Mouse (Mus musculus) c-Kit-positive CD71-positive TER-119-positive erythroid progenitor cells, embryonic 14.5 days (primary cell): ENCODE results near the gene Frmd4b.

Source experiments
- DNase-seq: peaks from one replicate; pipeline ENCODE4 v3.0.0-alpha.2; 2013; ENCODE audit warnings: low spot score

Frmd4b gene

DNA sequence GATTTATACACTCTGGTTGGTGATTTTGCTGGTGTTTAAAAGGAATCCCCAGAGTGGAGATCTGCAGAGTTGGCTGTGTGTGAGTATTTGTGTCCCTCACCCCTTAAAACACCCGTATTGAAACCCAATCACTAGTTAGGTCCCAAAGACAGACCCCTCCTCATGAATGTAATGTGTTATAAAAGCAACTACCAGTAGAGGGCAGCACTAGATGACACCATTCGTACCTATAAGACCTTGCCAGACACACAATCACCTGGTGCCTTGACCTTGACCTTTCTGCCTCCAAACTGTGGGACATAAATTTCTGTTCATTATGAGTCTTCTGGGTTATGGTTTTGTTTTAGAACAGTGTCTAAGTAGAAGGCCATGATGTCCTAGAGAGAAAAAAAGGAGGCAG lies 96.8 kb downstream of the Frmd4b start:
- peak; percentile 10 for DNase-seq

DNA sequence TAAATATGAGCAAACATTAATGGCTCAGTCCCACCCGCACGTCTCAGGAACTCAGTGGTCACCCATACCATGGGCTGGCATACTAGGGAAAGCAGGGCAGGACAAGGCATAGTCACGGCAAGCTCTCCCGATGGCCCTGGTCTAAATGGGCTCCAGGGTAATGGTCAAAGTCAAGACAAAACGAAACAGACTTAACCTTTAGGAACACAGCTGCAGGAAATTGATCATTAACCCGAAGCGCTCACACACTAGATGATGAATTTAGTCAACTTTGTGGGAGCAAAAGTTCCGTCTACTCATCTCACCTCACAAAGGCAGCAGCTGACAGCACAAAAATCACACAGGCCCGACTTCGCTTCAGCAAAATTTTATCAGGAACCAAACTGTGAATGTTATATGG lies 97.8 kb downstream of the Frmd4b start:
- no peak for DNase-seq

DNA sequence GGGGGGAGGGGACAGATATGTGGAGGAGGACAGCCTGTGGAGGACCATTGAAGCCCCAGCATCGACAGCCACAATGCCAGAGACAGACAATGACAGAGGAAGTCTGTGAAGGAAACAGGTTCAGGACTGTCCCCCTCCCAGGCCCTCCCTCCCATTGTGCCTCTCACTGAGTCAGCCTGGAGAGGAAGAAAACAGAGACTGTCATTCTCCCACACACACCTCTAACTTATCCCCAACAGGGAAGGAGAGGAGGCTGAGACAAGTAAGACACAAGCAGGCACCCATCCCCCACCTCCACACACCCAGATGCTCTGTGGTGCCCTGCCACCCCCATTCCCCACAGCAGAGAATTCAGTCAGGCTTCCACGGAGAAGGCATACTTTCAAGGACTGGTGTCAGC lies 98.9 kb downstream of the Frmd4b start:
- DNase-seq, result no peak

DNA sequence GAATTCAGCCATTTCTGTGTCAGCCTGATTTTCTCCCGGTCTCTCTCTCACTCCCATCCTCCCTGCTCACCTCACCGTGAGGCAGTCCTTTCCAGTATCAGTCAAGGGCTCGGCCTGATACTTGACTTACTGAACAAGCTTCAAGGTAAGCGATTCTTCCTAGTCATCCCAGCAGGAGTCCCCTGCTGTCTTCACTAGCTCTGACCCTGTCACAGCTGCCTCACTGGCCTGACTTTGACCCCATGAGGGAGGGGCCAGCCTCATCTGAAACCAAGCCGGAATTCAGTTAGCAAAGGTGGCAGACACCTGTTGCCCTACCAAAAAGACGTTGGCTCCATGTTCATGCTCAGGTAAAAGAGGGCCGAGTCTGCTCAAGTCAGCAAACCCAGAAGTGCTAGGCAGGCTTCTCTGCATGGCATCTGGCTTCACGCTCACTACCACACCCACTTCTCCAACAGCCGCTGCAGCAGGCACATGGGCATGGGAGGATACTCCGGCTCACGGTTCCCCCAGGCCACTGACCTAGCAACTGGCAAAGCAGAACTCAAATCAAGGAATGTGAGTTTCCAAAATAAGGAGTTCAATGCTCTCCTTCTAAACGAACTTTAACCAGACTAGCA lies 99.6 kb downstream of the Frmd4b start:
- DNase-seq, result no peak

DNA sequence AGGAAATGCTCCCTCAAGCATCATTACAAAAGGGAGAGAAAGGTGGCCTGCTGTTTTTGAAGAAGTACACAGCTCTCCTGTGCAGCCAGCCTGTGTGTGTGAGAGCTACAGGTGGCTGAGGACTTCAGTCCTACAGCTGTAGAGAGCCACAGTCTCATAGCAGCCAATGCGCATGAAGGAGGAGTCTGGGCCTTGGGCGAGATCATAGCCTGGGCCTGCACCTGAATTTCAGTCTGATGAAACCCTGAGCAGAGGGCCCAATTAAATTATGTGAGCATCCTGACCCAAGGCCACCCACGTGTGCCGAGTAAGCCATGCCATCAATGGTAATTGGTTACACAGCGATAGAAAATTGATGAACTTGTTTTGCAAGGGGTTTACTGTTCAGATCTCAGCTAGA lies 100.4 kb downstream of the Frmd4b start:
- no peak for DNase-seq

DNA sequence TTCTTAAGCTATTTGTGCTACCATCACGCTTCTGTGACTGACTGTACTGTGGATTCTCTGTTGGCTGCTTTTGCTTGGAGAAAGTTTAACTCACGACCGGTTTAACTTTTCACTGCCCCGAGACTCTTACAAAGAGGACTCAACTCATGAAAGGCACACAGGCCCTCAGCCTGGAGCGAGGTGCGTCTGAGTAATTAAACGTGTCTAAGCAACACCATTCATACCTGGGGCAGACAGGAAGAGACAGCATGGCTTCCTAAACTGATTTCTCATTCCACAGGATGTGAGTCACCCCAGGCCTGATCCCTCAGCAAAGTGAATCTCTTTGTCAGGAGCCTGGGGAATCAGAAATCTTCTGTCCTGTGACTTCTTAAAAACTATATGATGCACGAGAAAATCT lies 106.6 kb downstream of the Frmd4b start:
- no peak for DNase-seq

DNA sequence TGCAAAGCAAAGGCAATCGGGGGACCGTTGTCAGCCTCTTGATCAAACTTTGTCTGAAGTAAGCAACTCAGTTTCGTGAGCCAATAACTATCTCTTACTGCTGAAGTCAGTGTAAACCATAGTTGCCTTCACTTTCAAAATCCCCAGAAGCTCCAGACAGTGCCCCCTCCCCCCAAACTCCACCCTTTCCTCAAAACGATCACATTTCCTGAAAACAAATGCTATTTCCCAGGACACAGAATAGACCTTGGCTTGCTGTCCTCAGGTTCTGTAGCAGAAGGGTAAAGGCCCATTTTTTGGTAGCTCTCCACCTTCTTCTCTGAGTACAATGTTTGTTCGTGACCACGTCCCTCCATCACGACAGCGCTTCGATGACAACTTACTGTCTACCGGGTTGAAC lies 107.9 kb downstream of the Frmd4b start:
- no peak for DNase-seq

DNA sequence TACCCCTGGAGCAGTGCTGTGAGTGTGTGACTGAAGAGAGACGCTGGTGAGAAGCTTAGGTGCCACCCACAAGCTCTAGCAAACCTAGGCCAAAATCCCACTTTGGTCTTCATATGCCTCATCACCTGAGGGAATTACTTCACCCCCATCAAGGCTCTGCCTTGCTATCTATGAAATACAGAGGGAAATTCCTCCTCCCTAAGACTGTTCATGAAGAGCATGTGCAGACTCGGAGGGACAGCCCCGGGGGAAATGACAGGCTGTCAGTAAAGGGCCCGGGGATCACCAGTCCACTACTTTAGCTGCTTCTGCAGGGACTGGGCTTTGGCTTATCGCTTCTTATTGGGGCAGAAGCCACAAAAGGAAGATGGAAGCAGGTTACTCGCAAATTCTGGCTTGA lies 108.9 kb downstream of the Frmd4b start:
- DNase-seq, result no peak

DNA sequence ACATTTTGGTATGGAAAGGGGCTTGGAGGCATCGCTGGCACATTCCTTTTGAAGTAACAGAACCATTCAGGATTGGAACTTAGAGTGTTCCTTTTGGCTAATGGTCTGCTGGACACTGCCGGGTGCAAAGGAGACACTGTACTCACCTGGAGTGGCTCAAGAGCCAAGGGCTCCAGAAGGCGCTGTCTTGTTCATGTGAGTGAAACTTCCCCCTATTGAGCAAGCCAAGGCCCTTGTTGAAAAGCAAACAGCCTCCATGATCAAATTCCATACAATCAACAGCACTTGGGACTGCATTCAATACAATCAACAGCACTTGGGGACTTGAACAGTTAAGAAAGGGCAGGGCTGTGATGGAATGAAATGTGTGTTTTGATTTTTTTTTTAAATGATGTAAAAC lies 109.4 kb downstream of the Frmd4b start:
- no peak for DNase-seq

DNA sequence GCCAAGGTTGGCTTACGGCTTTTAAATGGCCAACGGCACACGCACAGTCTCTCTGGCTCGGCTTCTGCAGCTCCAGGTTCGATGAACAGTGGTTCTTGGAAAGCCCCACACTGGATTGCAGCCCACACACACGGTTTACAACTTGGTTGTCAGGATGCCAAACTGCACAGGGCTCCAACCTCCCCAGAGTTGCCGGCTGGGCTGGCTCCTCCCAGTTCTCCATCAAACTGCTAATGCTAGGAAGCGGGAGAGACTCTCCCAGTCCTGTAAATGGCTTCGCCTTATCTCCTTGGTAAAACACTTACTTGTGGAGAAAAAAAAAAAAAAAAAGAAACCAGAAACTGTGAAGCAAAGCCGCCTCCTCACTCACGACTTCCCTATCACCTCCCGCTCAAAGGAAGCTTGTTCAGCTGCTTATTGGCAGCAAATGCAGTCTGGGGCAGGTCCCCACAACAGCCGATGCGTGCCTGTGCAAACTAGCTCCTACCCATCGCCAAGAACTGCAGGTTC lies 111.1 kb downstream of the Frmd4b start:
- DNase-seq, result no peak

DNA sequence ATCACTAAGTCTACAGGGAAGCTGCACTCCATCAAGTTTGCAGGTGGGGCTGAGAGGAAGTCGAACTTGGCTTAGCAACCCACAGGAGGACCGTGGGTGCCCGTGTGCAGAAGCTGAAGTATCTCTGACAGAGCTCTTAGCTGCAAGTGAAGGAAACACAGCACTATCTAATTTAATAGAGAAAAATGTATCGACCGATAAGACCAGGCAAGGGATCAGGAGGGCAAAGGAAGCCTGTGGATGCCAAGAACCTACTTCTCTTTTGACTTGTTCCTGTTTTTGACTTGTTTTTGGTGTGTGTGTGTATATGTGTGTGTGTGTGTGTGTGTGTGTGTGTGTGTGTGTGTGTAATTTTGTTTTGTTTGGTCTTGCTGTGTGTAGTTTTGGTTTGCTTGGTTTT lies 112.7 kb downstream of the Frmd4b start:
- no peak for DNase-seq

DNA sequence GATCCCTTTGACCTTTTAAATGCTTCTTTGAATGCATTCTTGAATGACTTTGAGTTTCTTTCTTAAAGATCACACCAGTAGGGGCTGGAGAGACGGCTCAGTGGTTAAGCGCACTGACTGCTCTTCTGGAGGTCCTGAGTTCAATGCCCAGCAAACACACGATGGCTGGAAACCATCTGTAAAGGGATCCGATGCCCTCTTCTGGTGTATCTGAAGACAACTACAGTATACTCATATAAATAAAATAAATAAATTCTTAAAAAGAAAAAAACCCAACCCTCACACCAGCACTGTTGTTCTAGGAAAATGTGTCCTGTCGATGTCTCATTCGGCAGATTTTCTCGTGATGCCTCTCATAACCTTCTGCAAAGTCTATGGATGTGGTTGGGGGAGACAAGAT lies 116.3 kb downstream of the Frmd4b start:
- no peak for DNase-seq

DNA sequence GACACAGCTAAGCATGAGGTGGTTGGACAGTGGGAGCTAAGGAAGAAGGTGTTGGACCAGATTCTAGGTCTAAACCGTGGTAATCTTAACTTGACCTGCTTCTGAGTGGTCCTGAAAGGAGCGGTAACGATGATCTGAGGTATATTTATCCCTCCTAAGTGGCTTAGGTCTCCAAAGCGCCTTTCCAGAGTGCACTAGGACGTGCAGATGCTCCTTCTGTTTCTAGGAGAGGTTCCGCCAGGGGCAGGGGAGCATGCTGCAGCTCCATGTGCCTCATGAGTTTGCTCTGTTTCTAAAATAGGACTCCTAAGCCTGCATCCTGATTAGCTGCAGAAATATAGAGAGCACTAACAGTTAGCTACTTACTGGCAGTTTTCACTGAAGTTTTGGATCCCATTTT lies 117.1 kb downstream of the Frmd4b start:
- no peak for DNase-seq

DNA sequence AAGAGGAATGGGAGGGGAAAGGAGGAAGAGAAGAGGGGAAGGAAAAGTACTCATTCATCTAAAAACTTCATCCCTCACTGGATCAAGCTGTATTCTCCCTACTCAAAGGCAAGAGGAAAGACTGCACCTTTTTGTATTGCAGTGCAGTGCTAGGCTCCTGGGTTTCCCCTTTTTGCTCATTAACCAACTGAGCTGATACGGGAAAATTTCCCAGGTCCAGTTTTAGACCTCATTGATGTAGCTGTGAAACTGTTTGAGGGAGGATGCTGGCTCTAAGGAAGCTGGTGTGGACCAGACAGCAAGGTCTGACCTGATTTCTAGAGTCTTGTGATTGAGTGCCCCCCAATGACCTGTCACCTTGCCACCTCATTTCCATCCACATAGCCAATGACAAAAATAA lies 121.3 kb downstream of the Frmd4b start:
- DNase-seq, result no peak

DNA sequence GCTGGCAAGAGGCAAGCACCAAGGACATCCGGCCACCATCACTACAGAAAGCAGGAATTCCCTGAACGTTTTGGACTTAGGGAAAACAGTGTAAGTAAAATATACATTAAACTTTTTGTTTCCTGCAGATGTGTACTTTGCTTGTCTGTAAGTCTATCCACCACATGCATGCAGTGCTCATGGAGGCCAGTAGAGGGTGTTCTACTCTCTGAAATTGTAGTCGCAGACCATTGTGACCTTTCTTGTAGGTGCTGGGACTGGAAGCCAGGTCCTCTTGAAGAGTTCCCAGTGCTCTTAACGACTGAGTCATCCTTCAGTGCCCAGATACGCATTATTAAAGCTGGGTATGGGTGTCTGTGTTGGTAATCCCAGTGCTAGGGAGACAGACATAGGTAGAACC lies 126.3 kb downstream of the Frmd4b start:
- DNase-seq, result no peak

DNA sequence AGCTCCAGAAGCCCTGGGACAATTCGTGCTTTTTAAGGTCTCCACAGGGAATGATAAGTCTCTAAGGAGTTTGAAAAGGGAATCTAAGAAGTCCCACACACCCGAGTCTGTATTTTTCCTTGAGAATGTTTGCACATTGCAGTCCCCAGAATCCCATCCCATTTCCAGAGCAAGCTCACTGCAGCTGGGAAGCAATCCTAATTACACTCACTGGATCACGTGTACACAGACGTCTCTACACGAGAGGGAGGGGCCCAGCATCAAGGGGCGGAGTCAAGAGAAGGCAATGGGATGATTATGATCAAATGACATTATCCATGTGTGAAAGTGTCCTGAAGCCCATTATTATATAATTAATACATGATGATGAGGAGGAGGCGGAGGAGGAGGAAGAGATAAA lies 128.5 kb downstream of the Frmd4b start:
- DNase-seq, result no peak

DNA sequence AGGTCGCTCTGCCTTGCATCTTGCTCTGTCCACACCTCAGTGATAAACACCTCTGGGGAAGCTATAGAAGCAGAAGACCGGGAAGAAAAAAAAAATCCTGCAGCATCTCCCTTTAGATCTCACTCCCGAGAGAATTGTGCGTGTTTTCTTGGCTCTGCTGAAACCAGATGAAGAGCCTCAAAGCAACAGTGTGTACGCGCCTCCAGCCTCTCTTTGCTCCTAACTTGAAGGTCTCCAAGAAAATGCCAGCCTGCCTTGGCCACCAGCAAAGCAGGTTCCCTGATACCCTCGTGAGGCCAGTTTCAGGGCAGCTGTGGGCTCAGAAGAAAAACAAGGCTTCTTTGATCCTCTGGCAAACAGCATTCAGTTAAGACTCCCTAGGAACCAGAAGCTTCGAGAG lies 129.1 kb downstream of the Frmd4b start:
- no peak for DNase-seq

DNA sequence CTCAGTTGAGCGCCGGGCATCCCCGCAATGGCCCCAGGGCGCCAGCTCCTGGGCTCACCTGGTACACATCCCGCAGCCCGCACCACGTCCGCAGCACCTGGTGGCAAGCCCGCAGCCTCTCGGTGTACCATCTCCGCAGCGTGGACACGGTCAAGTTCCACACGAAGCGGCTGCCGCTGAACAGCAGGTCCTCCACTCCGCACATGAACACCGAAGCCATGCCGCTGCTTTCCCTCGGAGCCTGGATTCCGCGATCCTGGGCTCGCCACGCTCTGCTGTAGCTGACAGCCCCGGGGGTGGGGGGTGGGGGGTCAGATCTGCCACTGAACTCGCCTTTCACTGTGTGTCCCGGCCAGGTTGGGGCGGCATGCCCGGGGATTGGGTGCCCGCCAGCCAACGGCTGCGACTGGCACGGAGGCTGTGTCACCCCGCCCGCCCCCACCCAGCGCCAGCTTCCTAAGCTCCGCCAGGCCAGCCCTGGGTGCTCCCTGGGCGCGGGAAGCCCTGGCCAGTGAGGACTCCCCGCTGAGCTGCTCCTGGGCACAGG lies 129.7 kb downstream of the Frmd4b start:
- no peak for DNase-seq

DNA sequence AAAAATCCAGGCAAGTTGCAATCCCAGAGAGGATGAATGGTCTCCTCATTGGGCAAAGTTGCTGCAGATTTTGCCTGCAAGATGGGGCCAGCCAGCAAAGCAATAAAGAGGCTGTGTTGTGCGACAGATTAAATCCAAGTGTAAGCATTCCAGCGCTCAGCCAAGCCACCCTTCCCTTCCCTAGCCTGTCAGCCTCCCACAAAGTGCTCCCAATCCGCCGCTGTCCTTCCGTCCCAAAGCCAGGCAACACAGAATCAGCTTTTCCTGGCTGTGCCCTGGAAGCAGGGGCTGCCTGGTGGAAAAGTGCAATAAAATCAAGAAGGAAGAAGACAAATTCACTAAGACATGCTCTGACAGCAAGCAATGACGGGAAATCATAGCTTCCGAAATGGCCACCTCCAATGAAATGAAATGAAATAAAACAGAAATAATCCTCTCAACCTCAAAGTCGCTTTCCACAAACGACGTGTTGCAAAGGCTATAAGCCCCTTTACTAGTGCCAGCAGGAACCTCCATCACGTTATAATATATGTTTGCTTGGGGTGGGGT lies 130.5 kb downstream of the Frmd4b start:
- DNase-seq, result no peak

DNA sequence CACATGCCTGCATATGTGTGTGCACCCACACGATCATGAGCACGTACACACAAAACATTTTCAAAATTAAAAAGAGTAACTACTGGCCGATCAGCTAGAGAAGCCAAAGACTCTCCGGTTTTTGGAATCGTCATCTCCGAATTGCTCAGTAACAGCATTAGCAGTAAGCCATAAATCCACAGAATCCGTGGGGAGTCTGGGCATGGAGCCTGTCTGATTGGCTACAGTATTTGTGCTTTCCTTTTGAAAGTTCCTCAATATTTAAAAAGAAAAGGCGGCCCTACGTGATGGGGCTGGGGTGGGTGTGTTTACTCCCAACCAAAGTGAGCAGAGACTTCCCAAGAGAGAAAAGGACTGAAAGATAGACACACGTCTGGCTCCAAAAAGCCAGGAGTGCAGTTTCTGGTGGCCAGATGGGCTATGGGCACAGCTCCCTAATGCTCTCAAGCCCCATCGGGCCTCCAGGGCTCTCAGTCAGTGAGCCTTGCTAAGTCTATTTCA lies 131.4 kb downstream of the Frmd4b start:
- DNase-seq, result no peak

DNA sequence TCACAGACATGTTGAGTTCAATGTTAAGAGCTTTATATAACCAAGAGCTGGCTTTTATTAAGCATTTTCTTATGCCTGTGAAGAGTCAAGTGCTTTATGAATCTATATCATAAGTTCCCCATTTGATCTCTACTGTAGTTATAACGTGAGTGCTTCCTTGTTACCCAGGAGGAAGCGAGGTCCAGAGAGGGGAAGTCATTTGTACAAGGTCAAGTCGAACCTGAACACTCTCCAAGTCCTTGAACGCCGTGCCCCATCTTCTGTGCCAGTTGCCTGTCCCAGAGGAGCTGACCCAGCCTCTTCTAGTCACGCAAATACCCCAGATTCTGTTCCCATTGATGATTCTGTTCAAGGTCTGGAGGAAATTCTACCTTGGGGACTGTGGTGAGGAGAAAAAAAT lies 135.4 kb downstream of the Frmd4b start:
- no peak for DNase-seq

DNA sequence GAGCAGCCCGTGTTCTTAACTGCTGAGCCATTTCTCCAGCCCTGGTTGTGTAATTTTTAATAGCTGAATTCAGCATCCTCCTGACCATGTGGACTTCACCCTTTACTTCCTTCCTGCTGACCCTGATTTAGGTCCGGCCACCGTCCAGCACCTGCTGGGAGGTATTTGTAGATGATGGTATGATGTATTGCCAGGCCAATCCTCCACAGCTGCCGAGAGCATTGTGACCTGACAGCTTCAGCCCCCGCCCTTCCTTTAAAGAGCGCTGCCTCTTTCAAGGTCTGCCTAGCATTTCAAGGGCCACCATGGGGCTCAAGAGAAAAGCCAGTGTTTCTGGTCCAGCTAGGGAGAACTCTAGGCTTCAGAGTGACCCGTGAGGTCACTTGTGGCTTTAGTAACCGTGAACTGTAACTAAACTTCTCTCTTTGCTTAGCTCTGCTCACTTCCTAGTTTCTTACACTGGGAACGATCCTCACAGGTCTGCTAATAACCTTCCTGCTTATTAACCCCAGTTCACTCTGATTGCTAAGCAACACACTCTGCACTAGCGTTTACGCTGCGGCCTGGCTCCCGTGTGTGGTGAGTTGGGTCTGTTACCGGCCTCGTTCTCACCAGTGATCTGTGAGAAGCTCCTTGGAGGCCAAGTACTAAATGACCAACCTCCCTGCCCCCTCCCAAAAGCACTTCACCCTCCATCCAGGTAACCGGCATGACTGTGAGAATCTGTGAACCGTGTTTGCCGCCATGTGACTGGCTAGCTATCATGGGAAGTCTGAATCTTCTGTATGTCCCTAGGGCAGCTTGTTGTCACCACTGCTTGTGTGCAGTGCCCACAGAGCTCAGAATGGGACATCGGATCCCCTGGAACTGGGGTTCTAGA lies 138.1 kb downstream of the Frmd4b start:
- no peak for DNase-seq

DNA sequence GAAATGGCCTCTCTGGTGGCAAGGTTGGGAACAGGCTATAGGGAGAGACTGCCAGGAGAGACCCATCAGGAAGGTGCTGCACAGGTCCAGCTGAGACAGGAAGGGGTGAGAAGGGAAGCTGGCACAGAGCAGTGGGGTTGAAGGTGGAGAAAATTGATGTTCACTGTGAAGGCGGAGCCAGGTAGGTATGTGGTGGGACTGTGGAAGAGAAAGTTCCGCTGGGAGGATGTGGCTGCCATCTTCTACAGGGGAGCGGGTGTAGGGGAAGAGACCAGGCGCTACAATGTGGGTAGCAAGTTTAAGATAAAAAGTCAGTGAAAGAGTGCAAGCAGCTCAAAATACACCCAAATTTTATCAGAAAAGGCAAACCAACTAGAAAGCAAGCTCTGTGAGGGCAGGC lies 143.7 kb downstream of the Frmd4b start:
- DNase-seq, result no peak
